Mouse (Mus musculus) olfactory bulb, adult 2 months (tissue): ENCODE measurements around the gene Map3k7cl.

Source experiments
- CTCF ChIP-seq: fragments of 200-500 bp; IDR thresholded peaks from 2 replicates; pipeline ENCODE4 v1.5.1; 2012; ENCODE audit warnings: low read depth, mild to moderate bottlenecking, low read length, moderate library complexity; ENCODE audit not compliant: insufficient read depth
- POLR2A ChIP-seq: fragments of 200-500 bp; IDR thresholded peaks from 2 replicates; pipeline ENCODE4 v1.6.1; 2012; ENCODE audit warnings: mild to moderate bottlenecking, low read depth, low read length, moderate library complexity; ENCODE audit not compliant: insufficient read depth

- no peak for TF ChIP-seq CTCF
- TF ChIP-seq POLR2A, result no peak
These were observed 28.9 kb upstream of the Map3k7cl start for GRCm38 (mm10) chr16:87524228-87524627.
